Mouse (Mus musculus): ENCODE results near the gene Zfp219. TPM values are rescaled to one million over a fixed set of nuclear protein-coding genes. Genes with fewer than 3 reads are reported as not detected.

Zfp219 gene
- total and polyA plus RNA-seq, 3 experiments = 36.3 to 46.9 TPM; not detected in 1

- DNase-seq (ENCODE audit: low read depth, low spot score) = no peak
- Histone ChIP-seq H3K4me3 (ENCODE audit: control insufficient read depth in 1 of 2, insufficient read depth in 1 of 2, low read depth in 2 of 2, low read length in 2 of 2) (no peak overlapping the region), H3K79me2 (ENCODE audit: control insufficient read depth, insufficient read depth, low read length, poor library complexity) (no peaks in the 10 kb centered on the region), H3K27ac (ENCODE audit: control insufficient read depth, low read depth, low read length) (no peak overlapping the region), H3K27me3 (ENCODE audit: control insufficient read depth in 1 of 2, insufficient read depth in 2 of 2, low read length in 2 of 2) (no peaks in the 10 kb centered on the region), H3K4me1 (ENCODE audit: control insufficient read depth in 1 of 2, insufficient read depth in 2 of 2, low read length in 2 of 2) (peaks cover 0 to 17% of the 10 kb centered on the region in 2 experiments; a peak in 3 of 4 replicates), H3K9ac (ENCODE audit: control insufficient read depth, low read depth, low read length, poor library complexity, severe bottlenecking) (no peak overlapping the region), H3K36me3 (ENCODE audit: control insufficient read depth in 1 of 2, insufficient read depth in 2 of 2, low read length in 2 of 2) (peaks cover 0 to 11% of the 10 kb centered on the region in 2 experiments; a peak in 2 of 4 replicates), H3K9me3 (replicated peaks; ENCODE audit: insufficient read depth, low read length) (no peaks in the 10 kb centered on the region)
- no peak for TF ChIP-seq ZNF384 (IDR thresholded peaks at IDR 0.05; ENCODE audit: low read depth, low read length)
Measured at GRCm38 (mm10) chr14:52012553-52012952, 8.0 kb downstream of the Zfp219 start.

- H3K27me3 ChIP-seq (ENCODE audit: control insufficient read depth in 1 of 2, insufficient read depth in 2 of 2, low read length in 2 of 2) = no peaks in the 10 kb centered on the region
- TF ChIP-seq MXI1 (IDR thresholded peaks at IDR 0.05; ENCODE audit: low read depth, low read length) = no peak
- TF ChIP-seq ZKSCAN1 (IDR thresholded peaks at IDR 0.05; ENCODE audit: low read depth, low read length) = no peak
- no peak for TF ChIP-seq CHD1 (IDR thresholded peaks at IDR 0.05; ENCODE audit: low read depth, low read length)
- H3K36me3 ChIP-seq (ENCODE audit: control insufficient read depth in 1 of 2, insufficient read depth in 2 of 2, low read length in 2 of 2) = peaks cover 0 to 11% of the 10 kb centered on the region in 2 experiments; a peak in 2 of 4 replicates
- no peak for DNase-seq (ENCODE audit: low read depth, low spot score)
- no peaks in the 10 kb centered on the region for H3K79me2 ChIP-seq (ENCODE audit: control insufficient read depth, insufficient read depth, low read length, poor library complexity)
- H3K4me1 ChIP-seq (ENCODE audit: control insufficient read depth in 1 of 2, insufficient read depth in 2 of 2, low read length in 2 of 2) = peaks cover 0 to 17% of the 10 kb centered on the region in 2 experiments; a peak in 3 of 4 replicates
- no peaks in the 10 kb centered on the region for H3K9me3 ChIP-seq (replicated peaks; ENCODE audit: insufficient read depth, low read length)
- H3K27ac ChIP-seq (ENCODE audit: control insufficient read depth, low read depth, low read length) = no peak overlapping the region
- no peak overlapping the region for H3K4me3 ChIP-seq (ENCODE audit: control insufficient read depth in 1 of 2, insufficient read depth in 1 of 2, low read depth in 2 of 2, low read length in 2 of 2)
- no peak overlapping the region for H3K9ac ChIP-seq (ENCODE audit: control insufficient read depth, low read depth, low read length, poor library complexity, severe bottlenecking)
Measured at GRCm38 (mm10) chr14:52012085-52012484, 8.4 kb downstream of the Zfp219 start.

- H3K27me3 ChIP-seq (ENCODE audit: control insufficient read depth in 1 of 2, insufficient read depth in 2 of 2, low read length in 2 of 2) = no peaks in the 10 kb centered on the region
- DNase-seq (ENCODE audit: low read depth, low spot score) = no peak
- TF ChIP-seq TBP (IDR thresholded peaks at IDR 0.05; ENCODE audit: low read depth, low read length) = no peak
- no peak overlapping the region for H3K27ac ChIP-seq (ENCODE audit: control insufficient read depth, low read depth, low read length)
- H3K4me1 ChIP-seq (ENCODE audit: control insufficient read depth in 1 of 2, insufficient read depth in 2 of 2, low read length in 2 of 2) = peaks cover 0 to 14% of the 10 kb centered on the region in 2 experiments; a peak in 3 of 4 replicates
- peaks cover 0 to 11% of the 10 kb centered on the region in 2 experiments; a peak in 2 of 4 replicates for H3K36me3 ChIP-seq (ENCODE audit: control insufficient read depth in 1 of 2, insufficient read depth in 2 of 2, low read length in 2 of 2)
- no peak overlapping the region for H3K4me3 ChIP-seq (ENCODE audit: control insufficient read depth in 1 of 2, insufficient read depth in 1 of 2, low read depth in 2 of 2, low read length in 2 of 2)
- no peaks in the 10 kb centered on the region for H3K9me3 ChIP-seq (replicated peaks; ENCODE audit: insufficient read depth, low read length)
- no peaks in the 10 kb centered on the region for H3K79me2 ChIP-seq (ENCODE audit: control insufficient read depth, insufficient read depth, low read length, poor library complexity)
- no peak overlapping the region for H3K9ac ChIP-seq (ENCODE audit: control insufficient read depth, low read depth, low read length, poor library complexity, severe bottlenecking)
Measured at GRCm38 (mm10) chr14:52011683-52012082, 8.8 kb downstream of the Zfp219 start.

GRCm38 (mm10) chr14:52010446-52011111 lies 10.0 kb downstream of the Zfp219 start:
- Histone ChIP-seq H3K9ac (ENCODE audit: control insufficient read depth, low read depth, low read length, poor library complexity, severe bottlenecking) (no peak overlapping the region), H3K36me3 (ENCODE audit: control insufficient read depth in 1 of 2, insufficient read depth in 2 of 2, low read length in 2 of 2) (peaks cover 0 to under 1% of the 10 kb centered on the region in 2 experiments; a peak in 3 of 4 replicates), H3K9me3 (replicated peaks; ENCODE audit: insufficient read depth, low read length) (no peaks in the 10 kb centered on the region), H3K4me3 (ENCODE audit: control insufficient read depth in 1 of 2, insufficient read depth in 1 of 2, low read depth in 2 of 2, low read length in 2 of 2) (no peak overlapping the region), H3K27ac (ENCODE audit: control insufficient read depth, low read depth, low read length) (no peak overlapping the region), H3K4me1 (ENCODE audit: control insufficient read depth in 1 of 2, insufficient read depth in 2 of 2, low read length in 2 of 2) (peaks cover 0 to 3% of the 10 kb centered on the region in 2 experiments; a peak in 1 of 4 replicates), H3K27me3 (ENCODE audit: control insufficient read depth in 1 of 2, insufficient read depth in 2 of 2, low read length in 2 of 2) (no peaks in the 10 kb centered on the region), H3K79me2 (ENCODE audit: control insufficient read depth, insufficient read depth, low read length, poor library complexity) (no peaks in the 10 kb centered on the region)
- TF ChIP-seq JUND (IDR thresholded peaks at IDR 0.05; ENCODE audit: low read depth, low read length) (no peak), EP300 (IDR thresholded peaks at IDR 0.05; ENCODE audit: low read depth in 1 of 2, low read length in 2 of 2) (no peak)
- DNase-seq (ENCODE audit: low read depth, low spot score) = no peak

Measured in MEL (cell line).